Comparison of ENCODE assay signal across 10 mouse cellular contexts in the genomic region with DNA sequence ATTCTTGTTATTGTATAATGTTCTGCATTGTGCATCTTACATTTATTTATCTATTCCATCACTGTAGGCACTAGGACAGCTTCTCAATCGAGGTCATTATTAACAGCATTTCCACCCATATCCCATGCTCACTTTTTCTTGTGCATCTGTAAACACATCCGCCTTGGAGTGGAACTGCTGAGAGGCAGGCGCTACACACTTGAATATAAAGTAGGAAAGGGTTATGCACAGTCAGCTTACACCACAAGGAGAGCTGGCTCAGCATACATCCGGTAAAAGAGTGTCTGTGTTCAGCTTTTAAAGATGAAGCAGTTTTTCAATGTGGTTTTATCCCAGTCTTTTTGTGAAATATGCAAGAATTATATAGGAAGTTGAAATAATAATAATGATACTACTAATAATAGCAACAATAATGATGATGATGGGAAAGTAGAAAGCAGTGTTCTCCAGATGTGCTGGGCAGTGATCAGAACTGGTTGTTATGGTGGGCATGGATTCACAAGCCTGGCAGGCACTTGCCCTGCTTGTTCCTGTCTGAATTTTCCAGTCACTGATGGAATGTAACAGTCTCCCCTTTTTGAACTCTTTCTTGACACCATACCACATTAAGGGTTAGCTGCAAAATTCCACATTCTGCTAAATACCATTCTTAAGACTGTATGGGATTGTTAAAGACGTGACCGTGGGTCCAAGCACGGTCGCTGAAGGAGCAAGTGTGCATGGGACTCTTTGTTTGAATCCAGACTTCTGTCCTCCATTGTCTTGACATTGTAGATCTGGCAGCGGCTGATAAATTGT.
A peak's percentile ranks its signal among the peaks of the same experiment; 100 is the strongest.
DNase-seq lines count a peak whose midpoint lies in the region; ATAC-seq and TF ChIP-seq lines count a peak whose summit lies in the region.
"Had no signal": no experiment of that assay in that cellular context is flagged by ENCODE, and none has a peak within 500 bp of the region (broad histone marks: within the 10 kb centered on the region; RNA-seq: fewer than 3 reads in every experiment).

No protein-coding gene starts in this region.

- H3K4me2 ChIP-seq in heart, embryonic 11.5 days = peak overlapping the region; percentile 47
- peak overlapping the region; percentile 30 for H3K4me2 ChIP-seq in heart, embryonic 15.5 days
- H3K4me2 ChIP-seq in liver, embryonic 16.5 days (ENCODE audit: low read depth, low read length) = 0 out of 2 replicates have a peak overlapping the region, but pooled peaks have one; percentile 20

- H3K27ac ChIP-seq in heart, embryonic 11.5 days (ENCODE audit: low read depth, low read length) = peak overlapping the region; percentile 84
- peak overlapping the region; percentile 53 for H3K27ac ChIP-seq in heart, embryonic 15.5 days
- 0 out of 2 replicates have a peak overlapping the region, but pooled peaks have one; percentile 1 for H3K27ac ChIP-seq in liver, embryonic 16.5 days (ENCODE audit: low read length)

- H3K9ac ChIP-seq in heart, embryonic 11.5 days (ENCODE audit: low read depth, low read length) = no peak overlapping the region
- H3K9ac ChIP-seq in heart, embryonic 15.5 days = no peak overlapping the region
- no peak overlapping the region for H3K9ac ChIP-seq in liver, embryonic 16.5 days (ENCODE audit: low read depth, low read length)

- no peaks in the 10 kb centered on the region for H3K36me3 ChIP-seq in heart, embryonic 11.5 days (ENCODE audit: control insufficient read depth, insufficient read depth, low read length)
- H3K36me3 ChIP-seq in heart, embryonic 15.5 days = no peaks in the 10 kb centered on the region
- H3K36me3 ChIP-seq in liver, embryonic 16.5 days (ENCODE audit: control insufficient read depth, insufficient read depth) = no peaks in the 10 kb centered on the region

- no peaks in the 10 kb centered on the region for H3K9me3 ChIP-seq in heart, embryonic 11.5 days (replicated peaks; ENCODE audit: control insufficient read depth, low read length)
- no peaks in the 10 kb centered on the region for H3K9me3 ChIP-seq in heart, embryonic 15.5 days (replicated peaks)
- no peaks in the 10 kb centered on the region for H3K9me3 ChIP-seq in liver, embryonic 16.5 days (replicated peaks; ENCODE audit: control insufficient read depth, low read length)

- TF ChIP-seq POLR2A in brain, embryonic 14.5 days (IDR thresholded peaks at IDR 0.05; ENCODE audit: borderline replicate concordance, extremely low read depth, insufficient read depth, insufficient read length, poor library complexity, severe bottlenecking) = no peak

- no peak for DNase-seq in heart, adult 9 months (ENCODE audit: low spot score in 2 of 2)
- peak; percentile 67 for DNase-seq in brain, embryonic 14.5 days (ENCODE audit: low read depth)
- DNase-seq in thymus, adult 18-20 months = no peak
- no peak for DNase-seq in left cerebral cortex, postnatal 36 days (ENCODE audit: low spot score in 2 of 2)
- DNase-seq: gastrocnemius, postnatal 36 days had no signal

- no peaks in the 10 kb centered on the region for H3K27me3 ChIP-seq in heart, embryonic 11.5 days (ENCODE audit: control insufficient read depth, insufficient read depth, low read length)
- no peaks in the 10 kb centered on the region for H3K27me3 ChIP-seq in heart, embryonic 15.5 days
- no peaks in the 10 kb centered on the region for H3K27me3 ChIP-seq in liver, embryonic 16.5 days (ENCODE audit: control insufficient read depth, insufficient read depth, low read depth, low read length)

- H3K4me1 ChIP-seq in heart, embryonic 11.5 days (ENCODE audit: control insufficient read depth, insufficient read depth, low read length) = peaks cover 10% of the 10 kb centered on the region; the same call in 1 of the 2 replicates
- H3K4me1 ChIP-seq in heart, embryonic 15.5 days (replicated peaks) = peaks cover 10% of the 10 kb centered on the region
- peaks cover 3% of the 10 kb centered on the region for H3K4me1 ChIP-seq in liver, embryonic 16.5 days (ENCODE audit: control insufficient read depth, low read depth, low read length)

- intact Hi-C loops in left cerebral cortex, postnatal 36 days (cut with DNase I) = no loop called here

- peak; percentile 57; the same call in 1 of the 2 replicates for ATAC-seq in heart, embryonic 11.5 days (replicated peaks; ENCODE audit: insufficient number of reproducible peaks, low FRiP score, low TSS enrichment)
- ATAC-seq in heart, embryonic 15.5 days (replicated peaks; ENCODE audit: insufficient number of reproducible peaks, insufficient read depth, low FRiP score, low read depth) = no peak
- ATAC-seq in liver, embryonic 16.5 days (ENCODE audit: low read depth) = no peak
- ATAC-seq in activated CD4-positive, CD25-positive, alpha-beta regulatory T cell, adult 4 months = no peak

- TF ChIP-seq CTCF in brain, embryonic 14.5 days (IDR thresholded peaks at IDR 0.05; ENCODE audit: borderline replicate concordance, extremely low read depth, insufficient read depth, insufficient read length) = no peak

- WGBS in heart, embryonic 11.5 days (ENCODE audit: insufficient replicate concordance) = 45% methylated on average over 9 of the region's 9 CpGs
- WGBS in heart, embryonic 15.5 days = 38% methylated on average over 9 of the region's 9 CpGs
- 31% methylated on average over 9 of the region's 9 CpGs for WGBS in liver, embryonic 16.5 days (ENCODE audit: insufficient replicate concordance)

- no peak overlapping the region for H3K4me3 ChIP-seq in heart, embryonic 11.5 days (ENCODE audit: low read depth, low read length)
- no peak overlapping the region for H3K4me3 ChIP-seq in heart, embryonic 15.5 days
- no peak overlapping the region for H3K4me3 ChIP-seq in liver, embryonic 16.5 days (ENCODE audit: low read depth, low read length)
- H3K4me3 ChIP-seq: myocyte had no signal

Comparison
In these comparisons a context has a peak if more than half of its experiments do, and no peak if none do; other contexts are left out.
1. H3K27ac ChIP-seq: peak in every context shown above with its lines; median percentile 84 in heart, embryonic 11.5 days; 53 in heart, embryonic 15.5 days; 1 in liver, embryonic 16.5 days.